Mouse (Mus musculus) lung, postnatal 36 days (tissue): Measurements from ENCODE around the gene Mlxipl.

Experiments
- DNase-seq: peaks from one replicate; pipeline ENCODE4 v3.0.0; 2022; ENCODE audit warnings: mixed read lengths

Gene Mlxipl

DNA sequence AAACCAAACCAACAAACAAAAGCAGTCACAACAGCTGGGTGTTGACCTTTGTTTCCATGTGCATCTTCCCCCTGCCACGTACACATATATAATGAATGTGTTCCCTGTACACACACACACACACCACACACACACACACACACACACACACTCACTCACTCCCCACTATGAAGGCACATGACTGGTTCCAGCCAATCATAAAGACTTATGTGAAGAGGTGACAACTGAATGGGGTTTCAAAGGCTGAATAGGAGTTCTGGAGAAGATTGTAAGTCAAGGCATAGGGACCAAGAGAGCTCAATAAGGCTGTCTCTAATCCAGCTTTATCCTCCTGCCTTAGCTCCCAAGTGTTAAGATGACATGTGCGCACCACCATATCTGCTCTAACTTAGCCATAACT, 10.1 kb upstream of the Mlxipl start:
- DNase-seq: no peak

DNA sequence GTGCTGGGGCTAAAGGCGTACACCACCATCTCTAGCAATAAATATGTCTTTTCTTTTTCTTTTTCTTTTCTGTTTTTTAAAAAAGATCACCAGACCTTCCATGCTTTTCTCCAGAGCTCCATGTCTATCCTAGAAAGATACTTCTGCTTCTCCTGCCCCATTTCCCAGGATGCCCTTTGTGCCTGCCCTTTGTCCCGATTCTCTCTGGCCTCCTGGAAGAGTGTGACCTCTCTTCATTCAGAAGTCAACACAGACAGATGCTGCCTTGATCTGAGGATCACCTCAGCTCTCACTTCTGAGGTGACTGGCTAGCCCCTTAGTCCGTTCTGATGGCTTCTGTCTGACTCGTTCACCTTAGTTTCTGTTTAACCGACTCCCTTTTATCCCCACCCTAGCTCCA, 9.2 kb upstream of the Mlxipl start:
- no peak for DNase-seq

- no peak for DNase-seq
Measured at GRCm38 (mm10) chr5:135086871-135087270, 2.8 kb upstream of the Mlxipl start.

GRCm38 (mm10) chr5:135100981-135101380, 11.3 kb downstream of the Mlxipl start:
- DNase-seq: no peak

DNA sequence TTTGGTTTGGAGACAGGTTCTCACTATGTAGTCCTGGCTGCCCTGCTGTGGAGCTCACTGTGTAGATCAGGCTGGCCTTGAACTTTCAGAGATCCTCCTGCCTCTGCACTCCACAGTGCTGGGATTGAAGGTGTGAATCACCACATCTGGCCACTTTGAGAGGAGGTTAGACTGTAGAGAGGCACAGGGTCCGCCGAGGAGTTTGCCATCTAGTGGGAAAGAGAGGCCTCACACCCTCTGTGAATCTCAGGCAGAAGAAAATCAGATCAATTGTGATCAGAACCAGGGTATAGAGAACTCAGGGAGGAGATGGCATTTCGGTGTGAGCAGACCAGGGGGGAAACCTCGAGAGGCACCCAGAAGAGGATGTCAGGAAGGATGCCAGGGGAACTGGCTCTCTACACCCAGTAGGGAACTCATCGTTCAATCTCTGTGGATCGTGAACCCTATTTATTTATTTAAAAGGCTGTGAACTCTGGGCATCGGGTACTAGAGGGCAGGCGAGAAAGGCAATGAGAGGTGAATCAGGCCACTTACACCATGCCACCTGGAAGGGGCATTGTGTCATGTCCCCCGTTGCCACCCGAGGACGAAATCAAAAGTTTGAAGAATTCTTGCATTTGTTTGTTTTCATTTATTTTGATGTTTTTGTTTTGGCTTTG, 14.4 kb downstream of the Mlxipl start:
- DNase-seq: peak; percentile 17

DNA sequence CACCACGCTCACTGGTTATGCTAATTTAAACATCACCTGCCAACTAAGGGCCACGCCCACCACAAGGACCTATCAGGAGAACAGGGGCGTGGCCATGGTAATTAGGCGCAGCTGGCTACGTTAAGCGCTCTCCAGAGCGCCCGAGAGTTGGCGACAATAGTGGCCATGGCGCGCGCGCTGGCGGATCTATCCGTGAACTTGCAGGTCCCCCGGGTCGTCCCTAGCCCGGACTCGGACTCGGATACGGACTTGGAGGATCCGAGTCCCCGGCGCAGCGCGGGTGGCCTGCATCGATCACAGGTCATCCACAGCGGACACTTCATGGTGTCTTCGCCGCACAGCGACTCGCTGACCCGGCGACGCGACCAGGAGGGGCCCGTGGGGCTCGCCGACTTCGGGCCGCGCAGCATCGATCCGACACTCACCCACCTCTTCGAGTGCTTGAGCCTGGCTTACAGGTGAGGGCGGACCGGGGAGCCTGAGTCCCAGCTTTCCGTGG, 17.1 kb downstream of the Mlxipl start:
- DNase-seq: peak; percentile 95

DNA sequence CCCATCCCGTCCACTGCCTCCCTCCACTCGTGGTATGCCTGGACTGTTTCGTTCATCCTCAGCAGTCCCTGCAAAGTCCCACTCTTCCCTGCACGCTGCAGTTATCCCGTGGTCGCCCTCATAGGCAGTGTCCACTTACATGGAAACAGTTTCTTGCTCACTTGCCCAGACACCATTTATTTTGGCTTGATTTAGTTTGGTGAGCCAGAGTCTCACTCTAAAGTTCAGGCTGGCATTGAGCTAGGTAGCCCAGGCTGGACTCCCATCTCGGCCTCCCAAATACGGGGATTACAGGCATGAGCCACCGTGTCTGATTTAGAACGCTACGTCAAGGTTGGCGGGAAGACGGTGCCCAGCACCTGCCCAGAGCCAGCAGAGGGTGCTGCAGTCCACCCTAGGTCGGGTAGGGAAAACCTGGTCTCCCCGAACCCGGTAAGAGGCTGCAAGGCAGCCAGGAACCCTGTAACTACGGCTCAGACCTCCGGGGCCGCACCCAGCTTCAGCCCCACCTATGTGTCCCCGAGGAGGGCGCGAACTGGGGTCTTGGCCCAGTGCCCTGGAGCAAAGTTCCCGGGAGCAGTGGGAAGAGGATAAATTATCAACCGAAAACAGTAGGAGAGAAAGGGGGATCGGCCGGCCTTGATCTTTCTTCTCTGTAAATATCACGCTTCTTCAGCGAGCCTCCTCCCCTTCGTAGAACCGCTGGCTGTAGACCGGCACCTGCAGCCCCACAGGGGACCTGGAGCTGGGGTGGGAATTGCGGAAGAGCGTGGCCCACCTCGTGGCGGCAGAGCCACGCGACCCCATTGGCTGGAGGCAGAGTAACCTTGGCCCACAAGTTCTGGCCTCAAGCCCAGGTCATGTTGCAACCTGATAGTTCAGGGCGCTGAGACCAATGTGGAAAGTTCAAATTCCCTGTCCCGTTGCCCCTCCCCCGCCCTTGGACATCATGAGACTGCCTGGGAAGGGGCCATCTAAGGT, 18.1 kb downstream of the Mlxipl start:
- peak; percentile 74 for DNase-seq

DNA sequence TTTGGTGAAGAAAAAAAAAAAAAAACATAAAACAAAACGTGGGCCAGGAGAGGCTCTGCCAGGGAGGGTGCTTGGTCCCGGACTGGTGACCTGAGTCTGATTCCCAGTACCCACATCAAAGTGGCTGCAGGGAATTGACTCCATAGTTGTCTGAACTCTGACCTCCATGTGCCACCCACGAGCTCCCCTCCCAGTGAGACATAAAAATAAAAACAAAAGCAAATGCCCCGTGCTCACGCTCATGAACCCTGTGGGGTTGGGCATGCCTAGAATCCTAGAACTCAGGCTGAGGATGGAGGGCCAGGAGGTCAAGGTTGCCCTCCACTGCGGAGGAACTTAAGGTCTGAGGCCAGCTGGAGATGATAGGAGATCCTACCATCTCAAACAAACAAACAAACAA, 19.3 kb downstream of the Mlxipl start:
- no peak for DNase-seq

- no peak for DNase-seq
Measured at GRCm38 (mm10) chr5:135109426-135109825, 19.7 kb downstream of the Mlxipl start.

GRCm38 (mm10) chr5:135109976-135110375, 20.3 kb downstream of the Mlxipl start:
- no peak for DNase-seq

- no peak for DNase-seq
Measured at GRCm38 (mm10) chr5:135113782-135114181, 24.1 kb downstream of the Mlxipl start.

DNA sequence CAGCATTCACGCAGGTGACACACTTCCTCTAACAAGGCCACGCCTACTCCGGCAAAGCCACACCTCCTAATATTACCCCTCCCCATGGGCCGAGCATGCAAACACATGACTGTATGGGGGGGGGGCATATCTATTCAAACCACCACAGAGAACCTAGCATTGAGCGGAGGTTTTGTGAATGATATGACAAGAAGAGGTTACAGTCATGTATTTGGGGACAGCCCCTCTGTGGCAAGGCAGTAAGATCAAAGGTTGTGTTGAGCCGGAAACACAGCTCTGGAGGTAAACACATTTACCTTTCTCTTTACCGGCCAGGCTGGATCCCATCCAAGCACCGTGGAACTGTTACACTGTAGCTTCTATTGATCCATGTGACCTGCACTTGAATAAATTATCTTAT, 25.6 kb downstream of the Mlxipl start:
- DNase-seq: no peak

GRCm38 (mm10) chr5:135118589-135119081, 28.9 kb downstream of the Mlxipl start:
- DNase-seq: peak; percentile 74

DNA sequence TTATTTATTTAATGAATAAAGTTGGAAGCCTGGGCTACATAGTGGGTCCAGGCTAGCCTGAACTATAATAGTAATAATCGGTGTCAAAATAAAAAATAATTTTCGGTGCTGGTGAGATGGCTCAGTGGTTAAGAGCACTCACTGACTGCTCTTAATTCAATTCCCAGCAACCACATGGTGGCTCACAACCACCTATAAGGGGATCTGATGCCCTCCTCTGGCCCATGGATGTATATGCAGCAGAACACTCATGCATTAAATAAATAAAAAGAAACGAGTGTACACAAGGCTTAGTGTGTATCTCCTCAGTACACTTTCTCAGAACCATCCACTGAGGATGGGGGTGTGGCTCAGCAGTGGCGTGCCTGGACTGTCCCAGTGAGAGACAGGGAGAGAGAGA, 31.1 kb downstream of the Mlxipl start:
- DNase-seq: no peak

DNA sequence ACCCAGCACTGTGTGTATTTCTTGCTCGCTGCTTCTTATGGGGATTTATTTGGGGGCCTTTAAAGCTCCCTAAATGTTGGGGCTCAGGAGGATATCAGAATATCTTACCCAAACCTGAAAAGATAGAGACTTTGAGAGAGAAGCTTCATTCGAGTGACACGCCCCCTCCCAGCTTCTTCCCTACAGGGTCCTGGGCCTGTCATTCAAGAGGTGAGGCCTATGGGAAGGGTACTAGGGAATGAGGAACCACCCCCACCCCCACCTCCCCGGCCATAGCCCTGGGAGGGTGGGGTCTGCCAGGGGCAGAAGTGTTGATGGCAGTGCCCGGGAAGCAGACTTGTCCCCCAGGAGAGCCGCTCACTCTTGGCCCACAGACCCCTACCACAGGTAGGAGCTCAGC, 36.4 kb downstream of the Mlxipl start:
- no peak for DNase-seq

- no peak for DNase-seq
Measured at GRCm38 (mm10) chr5:135127669-135128068, 38.0 kb downstream of the Mlxipl start.

DNA sequence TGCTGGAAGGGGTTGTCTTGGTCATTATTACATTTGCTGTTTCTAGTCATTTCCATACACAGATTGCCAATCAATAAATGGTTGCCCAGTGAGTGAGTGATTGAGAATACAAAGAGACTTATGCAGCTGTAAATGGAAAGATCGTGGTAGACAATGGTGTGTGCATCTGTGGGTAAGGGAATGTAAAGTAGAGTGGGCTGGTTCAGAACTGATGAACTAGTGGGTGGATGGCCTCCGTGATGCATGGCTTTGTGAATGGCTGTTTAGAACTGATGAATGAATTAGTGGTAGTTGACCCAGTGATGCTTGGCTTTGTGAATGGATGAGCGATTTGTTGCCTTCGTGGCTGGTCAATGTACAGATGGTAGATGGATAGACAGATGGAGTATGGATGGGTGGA, 40.1 kb downstream of the Mlxipl start:
- no peak for DNase-seq

DNA sequence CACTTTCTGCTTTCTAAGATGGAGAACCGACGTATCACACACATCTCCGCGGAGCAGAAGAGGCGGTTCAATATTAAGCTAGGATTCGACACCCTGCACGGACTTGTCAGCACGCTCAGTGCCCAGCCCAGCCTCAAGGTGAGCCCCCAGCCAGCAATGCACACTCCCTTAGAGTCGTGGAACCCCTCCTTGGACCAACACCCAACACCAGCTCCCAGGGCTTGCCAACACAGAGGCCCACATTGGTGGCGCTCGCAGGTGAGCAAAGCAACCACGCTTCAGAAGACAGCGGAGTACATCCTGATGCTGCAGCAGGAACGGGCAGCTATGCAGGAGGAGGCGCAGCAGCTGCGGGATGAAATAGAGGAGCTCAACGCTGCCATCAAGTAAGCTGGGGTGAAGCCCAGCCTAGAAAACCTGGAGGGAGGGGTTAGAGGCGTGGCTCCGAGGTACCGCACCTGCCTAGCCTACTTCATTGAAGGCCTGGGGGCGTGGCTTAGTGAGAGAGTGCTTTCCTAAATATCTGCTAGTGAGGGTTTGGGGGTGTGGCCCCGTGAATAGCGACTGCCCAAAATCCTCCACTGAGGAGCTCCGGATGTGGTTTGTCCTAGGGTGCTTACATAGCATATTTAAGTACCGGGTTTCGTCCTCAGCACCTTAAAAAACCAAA, 44.2 kb downstream of the Mlxipl start:
- DNase-seq: peak; percentile 92

GRCm38 (mm10) chr5:135134534-135134933, 44.8 kb downstream of the Mlxipl start:
- peak; percentile 58 for DNase-seq

- no peak for DNase-seq
Measured at GRCm38 (mm10) chr5:135139881-135140280, 50.2 kb downstream of the Mlxipl start.

DNA sequence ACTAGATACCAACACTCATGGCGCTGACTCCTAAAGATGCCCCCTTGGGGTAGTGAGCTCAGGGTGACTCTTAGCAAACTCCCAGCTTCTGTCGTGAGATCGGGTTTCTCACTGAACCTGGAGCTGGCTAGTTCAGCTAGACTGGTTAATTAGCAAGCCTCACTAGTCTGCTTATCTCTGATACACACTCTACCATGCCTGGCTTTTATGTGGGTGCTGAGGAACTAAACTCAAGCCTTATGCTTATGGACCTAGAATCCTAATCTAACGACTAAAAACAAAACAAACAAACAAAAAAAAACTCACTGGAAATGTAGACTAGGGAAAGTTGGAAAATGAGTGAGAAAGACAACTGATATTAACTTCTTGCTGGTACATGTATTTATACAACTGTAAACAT, 54.8 kb downstream of the Mlxipl start:
- no peak for DNase-seq

DNA sequence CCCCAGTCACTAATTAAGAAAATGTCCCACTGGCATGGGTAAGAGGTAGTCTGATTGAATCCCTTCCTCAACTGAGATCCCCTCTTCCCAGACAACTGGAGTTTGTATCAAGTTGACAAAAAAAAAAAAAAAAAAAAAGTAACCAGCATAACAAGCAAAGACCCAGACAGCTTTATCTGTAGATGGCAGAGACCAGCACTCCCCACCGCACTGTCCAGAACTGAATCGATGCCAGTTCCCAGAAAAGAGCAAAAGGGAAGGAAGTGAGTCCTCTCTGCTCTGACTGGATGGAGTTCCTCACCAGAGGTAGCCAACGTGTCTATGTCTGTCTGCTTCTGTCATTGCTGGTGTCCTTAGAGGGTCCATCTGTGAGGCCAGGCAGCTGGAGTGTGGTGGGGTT, 55.8 kb downstream of the Mlxipl start:
- no peak for DNase-seq

DNA sequence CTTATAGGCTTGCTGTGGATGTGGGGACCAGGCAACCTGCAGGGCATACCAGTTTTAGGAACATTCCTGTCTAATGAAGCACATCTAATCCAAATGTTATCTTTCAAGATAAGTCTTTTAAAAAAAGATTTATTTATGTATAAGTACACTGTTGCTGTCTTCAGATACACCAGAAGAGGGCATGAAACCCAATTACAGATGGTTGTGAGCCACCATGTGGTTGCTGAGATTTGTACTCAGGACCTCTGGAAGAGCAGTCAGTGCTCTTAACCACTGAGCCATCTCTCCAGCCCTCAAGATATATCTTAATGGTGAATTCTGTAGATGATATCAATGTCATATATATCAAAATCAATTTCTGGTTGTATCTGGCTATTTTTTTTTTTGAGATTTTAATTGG, 56.3 kb downstream of the Mlxipl start:
- no peak for DNase-seq
